Mouse (Mus musculus): Measurements from ENCODE around the gene Lmo7.

Gene Lmo7

GRCm38 (mm10) chr14:101778426-101778825 lies 48.7 kb downstream of the Lmo7 start:
- no peak for DNase-seq (ENCODE audit: low spot score)

- no peak for DNase-seq (ENCODE audit: low spot score)
Measured at GRCm38 (mm10) chr14:101780016-101780415, 50.3 kb downstream of the Lmo7 start.

- DNase-seq (ENCODE audit: low spot score): no peak
Measured at GRCm38 (mm10) chr14:101781219-101781618, 51.5 kb downstream of the Lmo7 start.

GRCm38 (mm10) chr14:101781943-101782510 lies 52.3 kb downstream of the Lmo7 start:
- DNase-seq (ENCODE audit: low spot score): peak; percentile 59

GRCm38 (mm10) chr14:101784315-101784945 lies 54.7 kb downstream of the Lmo7 start:
- DNase-seq (ENCODE audit: low spot score): no peak

GRCm38 (mm10) chr14:101787903-101788302 lies 58.1 kb downstream of the Lmo7 start:
- DNase-seq (ENCODE audit: low spot score): peak; percentile 35

GRCm38 (mm10) chr14:101788475-101788874 lies 58.7 kb downstream of the Lmo7 start:
- peak; percentile 52 for DNase-seq (ENCODE audit: low spot score)

GRCm38 (mm10) chr14:101794553-101795177 lies 64.9 kb downstream of the Lmo7 start:
- DNase-seq (ENCODE audit: low spot score): peak; percentile 75

GRCm38 (mm10) chr14:101797930-101798500 lies 68.3 kb downstream of the Lmo7 start:
- no peak for DNase-seq (ENCODE audit: low spot score)

GRCm38 (mm10) chr14:101798766-101799165 lies 69.0 kb downstream of the Lmo7 start:
- no peak for DNase-seq (ENCODE audit: low spot score)

GRCm38 (mm10) chr14:101801674-101802073 lies 71.9 kb downstream of the Lmo7 start:
- no peak for DNase-seq (ENCODE audit: low spot score)

GRCm38 (mm10) chr14:101804119-101804518 lies 74.4 kb downstream of the Lmo7 start:
- DNase-seq (ENCODE audit: low spot score): no peak

GRCm38 (mm10) chr14:101804562-101805327 lies 75.0 kb downstream of the Lmo7 start:
- DNase-seq (ENCODE audit: low spot score): peak; percentile 47

GRCm38 (mm10) chr14:101805328-101805697 lies 75.6 kb downstream of the Lmo7 start:
- DNase-seq (ENCODE audit: low spot score): no peak

GRCm38 (mm10) chr14:101806058-101806457 lies 76.3 kb downstream of the Lmo7 start:
- no peak for DNase-seq (ENCODE audit: low spot score)

GRCm38 (mm10) chr14:101806607-101807006 lies 76.8 kb downstream of the Lmo7 start:
- DNase-seq (ENCODE audit: low spot score): no peak

- DNase-seq (ENCODE audit: low spot score): no peak
Measured at GRCm38 (mm10) chr14:101816450-101816849, 86.7 kb downstream of the Lmo7 start.

GRCm38 (mm10) chr14:101822390-101822789 lies 92.6 kb downstream of the Lmo7 start:
- no peak for DNase-seq (ENCODE audit: low spot score)

- no peak for DNase-seq (ENCODE audit: low spot score)
Measured at GRCm38 (mm10) chr14:101822871-101823270, 93.1 kb downstream of the Lmo7 start.

GRCm38 (mm10) chr14:101829676-101830075 lies 99.9 kb downstream of the Lmo7 start:
- DNase-seq (ENCODE audit: low spot score): no peak

- no peak for DNase-seq (ENCODE audit: low spot score)
Measured at GRCm38 (mm10) chr14:101830116-101830515, 100.4 kb downstream of the Lmo7 start.

GRCm38 (mm10) chr14:101834109-101834508 lies 104.4 kb downstream of the Lmo7 start:
- DNase-seq (ENCODE audit: low spot score): no peak

Data from lung, postnatal 25 days (tissue).